Mouse (Mus musculus) spleen, adult 2 months (tissue): ENCODE results near the gene Spata33.

ENCODE experiments used
- CTCF ChIP-seq: fragments of 200-500 bp; IDR thresholded peaks from 2 replicates; pipeline ENCODE4 v1.5.1; 2011; ENCODE audit warnings: mild to moderate bottlenecking, inconsistent platforms; ENCODE audit not compliant: insufficient read depth, insufficient read length, insufficient replicate concordance; ENCODE audit errors: extremely low read depth
- POLR2A ChIP-seq: fragments of 200-500 bp; IDR thresholded peaks from 2 replicates; pipeline ENCODE4 v1.6.1; 2011; ENCODE audit warnings: low read depth, low read length, inconsistent platforms

- no peak for TF ChIP-seq POLR2A
- TF ChIP-seq CTCF: no peak
These were observed 15.8 kb downstream of the Spata33 start for GRCm38 (mm10) chr8:123228416-123228815.
